Mouse (Mus musculus) cerebellum, adult 18-20 months (tissue): ENCODE data around the gene Hfe.
"Not testable (repeated sequence)": the region's sequence is repeated elsewhere in the genome, so short reads cannot be mapped to it uniquely, and the experiment has no call there.

ENCODE experiments used
- DNase-seq, 2 experiments: peaks; one replicate each; pipeline ENCODE4 v3.0.0; 2021

Gene Hfe

GRCm38 (mm10) chr13:23684295-23684945, 26.2 kb downstream of the Hfe start:
- DNase-seq = peak; percentile 14 to 32

DNA sequence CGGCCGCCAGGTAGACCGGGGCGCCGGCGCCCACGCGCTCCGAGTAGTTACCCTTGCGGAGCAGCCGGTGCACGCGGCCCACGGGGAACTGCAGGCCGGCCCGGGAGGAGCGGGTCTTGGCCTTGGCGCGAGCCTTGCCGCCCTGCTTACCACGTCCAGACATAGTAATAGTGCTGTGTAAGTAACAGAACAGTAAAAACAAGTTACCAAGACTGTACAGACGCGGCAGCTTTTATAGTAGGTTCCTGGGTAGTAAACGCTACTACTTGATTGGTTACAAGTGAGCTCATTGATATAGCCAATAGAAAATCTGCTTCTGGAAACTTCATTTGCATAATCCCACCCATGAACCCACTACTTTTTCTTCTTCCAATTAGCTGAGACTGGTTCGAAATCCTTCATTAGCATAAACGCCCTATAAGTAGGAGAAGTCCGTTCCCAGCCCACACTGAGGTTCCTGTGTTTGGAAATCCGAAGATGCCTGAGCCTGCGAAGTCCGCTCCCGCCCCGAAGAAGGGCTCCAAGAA, 26.8 kb downstream of the Hfe start, which contains the start of the genes Hist1h2ac and Hist1h2bc:
Hist1h2ac (minus strand) TSS at position 194 of the 527 bp plus-strand sequence.
Hist1h2bc (plus strand) TSS at position 445 of the 527 bp plus-strand sequence.
- peak; percentile 68 to 78 for DNase-seq

DNA sequence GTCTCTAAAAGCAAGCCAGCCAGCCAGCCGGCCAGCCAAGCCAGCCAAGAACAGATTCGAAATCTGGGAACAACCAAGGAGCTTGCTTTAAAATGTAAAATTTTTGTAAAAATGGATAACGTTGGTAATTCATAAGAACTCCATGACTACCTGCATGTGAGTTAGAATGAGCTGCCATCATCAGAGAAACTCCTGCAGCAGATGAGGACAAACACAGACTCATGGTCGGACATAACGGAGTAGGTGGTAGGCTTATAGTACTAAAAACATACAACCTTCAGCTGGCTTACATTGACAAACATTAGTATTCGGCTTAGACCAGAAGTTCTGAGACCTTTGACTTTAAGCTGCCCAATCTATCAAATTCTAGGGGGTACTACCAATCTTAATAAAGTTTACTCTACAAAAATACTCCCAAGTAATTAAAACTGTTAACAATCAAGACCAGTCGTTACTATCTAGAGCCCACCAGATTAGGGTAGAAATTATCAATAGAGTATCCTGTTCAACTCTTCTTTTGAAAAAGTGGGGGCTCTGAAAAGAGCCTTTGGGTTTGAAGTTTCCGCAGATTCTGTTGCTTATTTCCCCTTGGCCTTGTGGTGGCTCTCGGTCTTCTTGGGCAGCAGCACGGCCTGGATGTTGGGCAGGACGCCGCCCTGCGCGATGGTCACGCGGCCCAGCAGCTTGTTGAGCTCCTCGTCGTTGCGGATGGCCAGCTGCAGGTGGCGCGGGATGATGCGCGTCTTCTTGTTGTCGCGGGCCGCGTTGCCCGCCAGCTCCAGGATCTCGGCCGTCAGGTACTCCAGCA, 27.5 kb downstream of the Hfe start:
- DNase-seq = not testable (repeated sequence)

- no peak for DNase-seq
Observed at GRCm38 (mm10) chr13:23682623-23682946, 28.1 kb downstream of the Hfe start.

- DNase-seq = no peak
Observed at GRCm38 (mm10) chr13:23681990-23682582, 28.6 kb downstream of the Hfe start.

GRCm38 (mm10) chr13:23662536-23662935, 48.1 kb downstream of the Hfe start:
- DNase-seq = no peak

GRCm38 (mm10) chr13:23659636-23660366, 50.9 kb downstream of the Hfe start:
- no peak for DNase-seq
